Mouse (Mus musculus) embryo, embryonic 10.5 days (tissue): ENCODE data around the gene Apobec4.
"Not testable (repeated sequence)": the region's sequence is repeated elsewhere in the genome, so short reads cannot be mapped to it uniquely, and the experiment has no call there.

Source experiments
- DNase-seq: peaks from one replicate; pipeline ENCODE4 v3.0.0-alpha.2; 2015; ENCODE audit warnings: low spot score

The Apobec4 gene

DNA sequence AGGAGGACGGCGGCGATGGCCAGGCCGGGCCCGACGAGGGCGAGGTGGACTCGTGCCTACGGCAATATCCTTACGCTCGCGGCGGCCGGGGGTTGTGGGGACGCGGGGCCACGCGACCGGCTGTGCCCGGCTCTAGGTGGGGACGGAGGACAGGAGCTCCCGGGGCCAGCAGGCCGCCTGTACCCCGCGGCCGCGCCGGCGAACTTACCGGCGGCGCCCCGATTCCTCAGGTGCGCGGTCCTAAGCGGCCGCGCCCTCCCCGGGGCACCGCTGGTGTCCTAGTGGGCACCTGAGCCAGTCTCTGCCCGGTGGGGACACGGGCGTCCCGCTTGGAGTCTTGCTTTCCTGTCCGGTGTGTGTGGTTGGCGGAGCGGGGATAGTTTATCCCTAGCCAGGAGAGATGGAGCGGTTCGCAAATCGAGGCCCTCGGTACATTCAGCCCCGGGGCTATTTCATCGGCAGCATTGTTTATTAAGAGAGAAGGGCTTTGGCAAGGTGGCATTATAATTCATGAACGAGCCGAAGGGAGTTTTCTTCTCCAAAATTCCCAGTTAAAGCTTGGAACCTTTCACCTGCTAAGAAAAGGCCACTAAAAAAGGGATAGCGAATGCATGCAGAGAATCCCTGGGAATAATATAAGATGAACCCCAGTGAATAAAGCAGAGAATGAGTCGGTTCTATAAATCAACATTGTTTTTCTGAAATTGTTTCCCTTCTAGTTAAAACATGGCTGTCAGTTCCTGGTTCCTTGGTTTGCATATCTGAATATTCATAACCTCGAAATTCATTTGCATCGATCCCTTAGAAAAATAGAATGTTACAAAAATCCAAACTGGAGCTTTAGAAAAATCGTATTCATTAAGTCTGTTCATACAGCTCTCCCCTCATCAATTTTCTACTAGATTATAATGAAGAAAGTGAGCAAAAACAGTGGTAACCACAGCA lies 16.7 kb downstream of the Apobec4 start:
- DNase-seq = peak; percentile 45

DNA sequence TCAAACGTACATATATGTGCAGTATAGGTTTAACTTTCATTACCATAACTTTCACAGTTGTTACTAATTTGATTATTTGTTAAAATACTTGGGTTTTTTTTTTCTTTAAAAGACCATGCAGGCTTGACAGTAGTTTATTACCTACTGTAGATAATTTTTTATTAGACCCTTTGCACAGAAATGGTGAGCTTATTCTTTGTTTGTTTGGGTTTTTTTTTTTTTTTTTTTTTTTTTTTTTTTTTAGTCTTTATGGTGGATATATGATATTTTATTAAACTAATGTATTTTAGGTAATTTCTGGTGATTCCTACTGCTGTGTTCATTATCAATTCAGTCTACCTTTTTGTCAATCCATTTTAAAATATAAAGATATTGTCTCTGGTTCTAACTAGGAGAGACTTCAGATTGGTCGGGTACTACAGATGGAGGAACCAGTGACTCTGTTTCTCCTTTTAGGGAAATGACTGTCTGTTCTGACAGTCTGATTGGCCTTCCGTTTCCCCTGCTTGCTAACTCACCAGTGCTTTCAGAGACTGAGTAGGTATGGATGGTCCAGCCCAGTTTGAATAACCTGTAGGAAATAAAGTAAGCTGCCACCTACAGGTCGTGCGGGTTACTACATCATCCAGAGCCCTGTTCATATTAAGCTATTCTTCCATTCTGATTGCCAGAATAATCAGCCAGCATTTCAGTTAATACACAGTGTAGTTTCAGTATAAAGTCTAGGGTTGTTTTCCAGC lies 17.6 kb downstream of the Apobec4 start:
- DNase-seq = peak; percentile 94

DNA sequence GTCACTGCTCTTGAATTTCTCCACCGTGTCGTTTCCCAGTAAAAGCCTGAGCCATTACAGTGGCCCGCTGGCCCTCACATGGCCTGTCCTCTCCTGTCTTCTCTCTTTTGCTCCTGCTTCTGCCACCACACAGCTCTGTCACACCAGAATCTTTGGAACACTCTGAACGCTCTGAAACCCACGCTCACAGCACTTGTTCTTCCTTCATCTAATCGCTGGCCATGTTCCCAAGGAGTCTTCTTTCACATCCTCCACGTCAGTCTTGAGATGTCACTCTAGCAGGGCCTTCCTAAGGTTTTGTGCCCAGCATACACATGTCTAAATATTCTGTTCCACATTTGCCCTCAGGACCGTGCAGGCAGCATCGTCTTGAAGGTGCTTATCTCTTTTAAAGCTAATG lies 20.7 kb downstream of the Apobec4 start:
- no peak for DNase-seq

GRCm38 (mm10) chr1:152774601-152775000 lies 24.2 kb downstream of the Apobec4 start:
- DNase-seq = not testable (repeated sequence)

GRCm38 (mm10) chr1:152779071-152779737 lies 28.9 kb downstream of the Apobec4 start:
- peak; percentile 81 for DNase-seq

GRCm38 (mm10) chr1:152784620-152785019 lies 34.3 kb downstream of the Apobec4 start:
- DNase-seq = no peak

DNA sequence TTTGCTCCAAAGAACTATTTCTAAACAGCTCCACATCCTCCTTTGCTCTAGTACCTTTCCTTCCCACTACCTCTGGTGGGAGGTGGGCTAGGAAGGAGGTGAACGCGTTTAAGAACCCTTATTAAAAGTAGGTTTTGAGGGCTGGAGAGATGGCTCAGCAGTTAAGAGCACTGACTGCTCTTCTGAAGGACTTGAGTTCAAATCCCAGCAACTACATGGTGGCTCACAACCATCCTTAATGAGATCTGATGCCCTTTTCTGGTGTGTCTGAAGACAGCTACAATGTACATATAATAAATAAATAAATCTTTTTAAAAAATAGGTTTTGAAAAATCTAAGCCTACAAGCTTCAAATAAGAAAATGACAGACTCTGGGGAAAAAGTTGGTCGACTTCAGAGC lies 35.1 kb downstream of the Apobec4 start:
- DNase-seq = not testable (repeated sequence)

- no peak for DNase-seq
These were observed 36.6 kb downstream of the Apobec4 start for GRCm38 (mm10) chr1:152786953-152787352.

DNA sequence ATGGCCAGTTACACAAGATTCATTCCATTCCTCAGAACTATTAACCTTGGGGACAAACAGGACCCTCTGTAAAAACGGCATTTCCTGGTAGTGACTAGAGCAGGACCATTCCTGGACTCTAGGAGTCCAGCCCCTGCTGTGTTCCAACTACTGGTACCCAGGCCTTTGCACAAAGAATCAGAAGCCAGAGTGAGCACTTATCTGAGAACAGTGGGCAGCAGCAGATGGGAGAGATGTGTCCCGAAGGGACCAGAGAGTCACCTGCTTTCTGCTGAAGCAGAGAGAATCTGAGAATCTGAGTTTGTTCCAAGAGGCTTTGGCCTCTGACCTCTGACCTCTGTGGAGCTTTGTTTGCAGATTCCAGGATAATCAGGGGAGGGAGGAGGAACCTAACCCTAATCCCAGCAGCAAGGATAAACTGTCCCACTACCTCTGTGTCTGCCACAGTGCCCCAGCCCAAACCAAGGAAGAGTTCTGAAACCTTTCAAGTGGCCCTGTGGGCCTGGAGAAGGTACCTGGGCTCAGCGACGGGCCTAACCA lies 37.8 kb downstream of the Apobec4 start:
- DNase-seq = peak; percentile 51

GRCm38 (mm10) chr1:152790254-152790653 lies 39.9 kb downstream of the Apobec4 start:
- DNase-seq = peak; percentile 85

GRCm38 (mm10) chr1:152790821-152791220 lies 40.5 kb downstream of the Apobec4 start:
- peak; percentile 31 for DNase-seq

- peak; percentile 63 for DNase-seq
These were observed 40.9 kb downstream of the Apobec4 start for GRCm38 (mm10) chr1:152791269-152791668.

GRCm38 (mm10) chr1:152792736-152793494 lies 42.6 kb downstream of the Apobec4 start:
- peak; percentile 70 for DNase-seq

DNA sequence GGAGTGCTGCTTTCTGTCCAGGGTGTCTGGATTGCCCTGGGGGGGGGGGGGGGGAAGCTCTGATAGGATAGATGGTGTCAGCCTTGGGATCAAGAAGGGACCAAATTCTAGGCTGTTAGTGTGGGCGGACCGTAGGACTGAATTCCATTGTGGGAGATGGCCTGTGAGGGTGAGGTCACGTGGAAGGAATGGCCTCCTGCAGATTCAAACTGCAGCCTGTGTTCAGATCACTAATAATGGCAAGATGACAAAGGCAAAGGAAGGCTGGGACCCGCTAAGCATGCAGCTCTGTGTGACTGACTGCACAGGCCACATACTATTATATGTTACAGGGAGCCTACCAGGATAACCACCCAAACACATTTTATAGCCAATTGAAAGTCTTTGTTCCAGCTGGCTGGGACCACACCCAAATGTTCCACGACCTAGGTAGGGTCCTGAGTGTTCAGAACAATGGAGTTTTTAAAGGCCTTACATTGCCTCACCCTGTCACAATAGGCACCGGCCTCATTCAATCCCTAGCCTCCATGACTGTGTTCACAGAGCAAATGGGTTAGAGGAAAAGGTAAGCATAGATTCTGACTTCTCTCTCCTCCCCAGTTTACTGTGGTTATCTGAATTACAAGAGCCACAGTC lies 43.3 kb downstream of the Apobec4 start:
- peak; percentile 63 for DNase-seq

DNA sequence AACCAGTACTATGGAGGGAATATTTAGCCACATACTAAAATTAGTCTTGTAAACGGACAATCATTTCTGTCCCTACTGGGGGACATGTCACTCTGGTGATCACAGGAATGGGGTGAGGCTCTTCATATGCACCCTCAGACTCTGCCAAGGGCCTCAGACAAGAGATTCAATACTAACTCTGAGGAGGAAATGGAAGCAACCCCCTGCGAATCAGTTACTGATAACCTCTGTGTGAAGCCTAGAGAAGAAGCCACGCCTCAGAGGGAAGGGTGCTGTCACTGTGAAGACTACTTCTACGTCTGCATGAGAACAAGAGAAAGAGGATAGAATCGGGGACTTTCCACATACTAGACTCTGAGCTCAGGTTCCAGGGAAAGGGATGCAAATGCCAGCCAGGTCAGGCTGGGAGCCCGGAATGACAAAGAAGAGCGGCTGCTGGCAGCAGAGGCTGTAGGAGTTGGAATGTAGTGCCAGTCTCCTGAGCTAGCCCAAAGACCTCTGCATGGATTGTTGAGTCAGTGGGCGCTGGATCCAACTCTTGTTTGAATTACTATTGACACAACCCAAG lies 45.4 kb downstream of the Apobec4 start:
- no peak for DNase-seq

GRCm38 (mm10) chr1:152796683-152797263 lies 46.4 kb downstream of the Apobec4 start:
- DNase-seq = no peak

GRCm38 (mm10) chr1:152798125-152798524 lies 47.8 kb downstream of the Apobec4 start:
- DNase-seq = no peak

GRCm38 (mm10) chr1:152799897-152800296 lies 49.5 kb downstream of the Apobec4 start, which contains the start of gene Ncf2:
TSS of gene Ncf2 (plus strand) at chr1:152800194.
- peak; percentile 47 for DNase-seq

GRCm38 (mm10) chr1:152800633-152801176 lies 50.4 kb downstream of the Apobec4 start:
- no peak for DNase-seq

DNA sequence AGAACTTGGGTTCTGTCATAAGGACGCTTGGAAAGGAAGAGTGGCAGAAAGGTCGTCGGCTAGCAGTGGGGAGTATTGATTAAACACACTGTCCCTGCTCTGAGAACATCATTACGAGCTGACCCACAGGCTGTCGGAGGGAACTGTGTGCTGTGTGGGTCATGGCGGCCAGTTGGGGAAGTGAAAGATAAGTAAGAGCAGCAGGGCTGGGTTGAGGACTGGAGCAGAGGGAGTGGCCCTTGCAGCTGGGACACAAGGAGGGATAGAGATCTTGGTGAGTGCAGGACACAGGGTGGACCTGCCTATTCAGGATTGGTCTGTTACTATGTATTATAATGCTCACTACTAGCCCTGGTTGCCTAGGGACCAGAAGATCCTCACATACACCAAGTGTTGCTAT lies 54.6 kb downstream of the Apobec4 start:
- no peak for DNase-seq
